Mouse (Mus musculus) heart, adult 9 months (tissue): Measurements from ENCODE around the gene Csn3.

ENCODE experiments used
- DNase-seq, 2 experiments: peaks; one replicate each; pipeline ENCODE4 v3.0.0; 2022; ENCODE audit warnings: low spot score in 2 of 2

Csn3 gene

DNA sequence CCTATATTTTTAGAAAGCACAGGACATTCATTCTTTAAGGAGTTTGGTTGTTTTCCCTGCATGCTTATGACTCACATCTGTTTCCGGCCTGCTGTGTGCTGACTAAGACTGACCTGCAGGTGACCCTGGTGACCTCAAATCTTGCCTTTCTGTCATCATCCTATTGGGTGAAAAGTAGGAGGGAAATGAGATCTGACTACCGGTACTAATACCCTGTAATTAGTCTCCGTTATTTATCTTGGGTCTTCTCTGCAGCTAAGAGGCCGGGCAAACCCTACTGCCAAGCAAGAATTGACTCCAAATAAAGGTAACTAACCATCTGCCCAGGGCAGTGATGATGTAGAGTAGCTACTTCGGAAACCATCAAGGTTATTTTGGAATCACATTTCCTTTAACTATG, at the start of gene Csn3:
Csn3 (plus strand) TSS at position 208 of the 400 bp plus-strand sequence.
- no peak for DNase-seq

DNA sequence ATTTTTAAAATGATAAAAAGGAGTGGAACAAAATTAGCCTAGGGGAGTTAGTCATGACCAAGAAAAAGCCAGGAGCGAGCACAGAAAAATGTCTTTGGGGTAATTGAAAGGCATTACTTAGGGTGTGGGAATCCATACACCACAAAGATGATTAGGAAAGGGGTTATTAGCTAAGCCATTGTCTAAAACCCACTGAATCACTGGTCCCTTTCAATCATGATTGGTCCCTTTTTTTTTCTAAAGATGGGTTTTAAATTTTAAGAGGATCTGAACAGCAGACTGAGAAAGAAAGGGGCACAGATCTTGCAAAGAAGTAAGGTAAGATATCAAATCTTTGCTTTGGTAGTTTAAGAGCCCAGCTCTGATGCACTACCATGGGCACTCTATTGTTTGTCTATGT, 40.6 kb upstream of the Csn3 start, which contains the start of gene Odam:
Odam (plus strand) TSS at position 301 of the 400 bp plus-strand sequence.
- no peak for DNase-seq

- DNase-seq: no peak
Observed at GRCm38 (mm10) chr5:87931603-87932002, 6.2 kb downstream of the Csn3 start.

- DNase-seq: no peak
Observed at GRCm38 (mm10) chr5:87940752-87941151, 15.4 kb downstream of the Csn3 start.

DNA sequence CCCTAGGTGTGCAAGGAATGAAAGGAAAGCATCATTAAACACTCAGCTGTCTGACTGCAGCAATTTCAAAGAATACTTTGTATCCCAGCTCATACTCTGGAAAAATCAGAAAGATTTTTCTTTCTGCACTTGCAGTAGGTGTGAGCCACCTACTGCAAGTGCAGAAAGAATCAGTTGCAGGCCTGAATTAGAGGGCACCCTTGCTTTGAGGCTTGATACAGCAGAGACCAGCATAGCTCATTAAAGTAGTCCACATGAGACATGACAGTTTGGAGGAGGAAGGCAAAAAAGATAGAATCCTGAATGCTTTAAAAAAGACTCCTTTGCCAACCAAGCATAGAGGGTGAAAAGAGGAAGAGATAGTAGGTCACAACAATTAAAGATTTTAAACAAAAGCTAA, 17.1 kb downstream of the Csn3 start:
- DNase-seq: no peak

DNA sequence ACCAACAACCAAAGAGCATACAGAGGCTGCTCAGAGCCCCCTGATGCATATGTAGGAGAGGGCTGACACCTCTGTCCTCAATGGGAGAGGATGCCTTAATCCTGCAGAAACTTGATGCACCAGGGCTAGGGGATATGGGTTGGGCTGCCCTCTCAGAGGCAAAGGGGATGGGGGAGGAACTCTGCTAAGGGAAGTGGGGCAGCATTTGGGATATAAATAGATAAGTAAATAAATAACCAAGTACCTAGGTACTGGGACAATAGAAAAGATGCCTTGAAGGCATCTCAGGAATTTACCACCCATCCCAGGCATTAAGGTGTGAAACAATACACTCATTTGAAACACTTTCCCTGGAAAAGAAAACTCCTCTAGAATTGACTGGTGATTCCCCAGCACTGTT, 26.5 kb downstream of the Csn3 start:
- DNase-seq: no peak

GRCm38 (mm10) chr5:87969201-87969600, 43.8 kb downstream of the Csn3 start, which contains the start of the genes 2310003L06Rik and Gm28434:
TSS of gene 2310003L06Rik (plus strand) at chr5:87969459.
TSS of gene Gm28434 (plus strand) at chr5:87969517.
- no peak for DNase-seq

DNA sequence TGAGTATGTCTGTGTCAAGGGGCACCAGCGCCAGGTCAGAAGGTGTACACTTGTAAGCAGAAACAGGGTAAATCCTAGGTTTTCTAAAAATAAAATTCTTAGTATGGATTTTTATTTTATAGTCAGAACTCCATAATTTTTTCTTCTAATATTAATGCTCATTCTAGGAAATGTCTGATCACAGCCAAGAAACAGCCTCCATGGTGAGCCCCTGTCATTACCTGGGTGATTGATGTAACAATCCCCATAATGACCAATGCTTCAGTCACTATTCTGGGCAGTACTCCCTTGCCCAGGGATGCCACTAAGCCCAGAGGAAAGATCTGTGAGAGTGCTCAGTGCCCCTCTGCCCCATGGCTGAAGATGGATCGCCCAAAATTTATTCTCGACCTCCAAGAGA, 53.8 kb downstream of the Csn3 start, which contains the start of gene Cabs1:
Cabs1 (plus strand) TSS at position 301 of the 400 bp plus-strand sequence.
- DNase-seq: no peak
